Mouse (Mus musculus): ENCODE measurements around the gene Slc22a12. TPM values are rescaled to one million over a fixed set of nuclear protein-coding genes. Genes with fewer than 3 reads are reported as not detected.

Gene Slc22a12
- total and polyA plus RNA-seq, 2 experiments, result not detected

DNA sequence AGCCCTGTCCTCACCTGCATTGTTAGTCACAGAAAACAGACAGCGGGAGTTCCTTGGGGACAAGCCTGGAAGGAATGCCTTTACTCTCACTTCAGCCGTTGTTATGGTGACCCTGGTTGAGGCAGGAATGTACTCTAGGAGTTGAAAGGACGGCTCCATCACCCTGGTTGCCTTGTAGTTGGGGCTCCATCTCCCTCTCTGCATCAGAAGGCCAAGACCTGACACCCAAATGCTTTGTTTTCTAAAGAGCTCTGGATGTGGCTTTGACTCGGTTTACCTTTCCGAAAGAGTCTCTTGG, 8.8 kb downstream of the Slc22a12 start:
- Histone ChIP-seq H3K27ac (replicated peaks; ENCODE audit: insufficient read depth, low read depth, low read length) (no peak overlapping the region), H3K36me3 (ENCODE audit: control insufficient read depth, insufficient read depth, low read length) (no peaks in the 10 kb centered on the region), H3K4me3 (ENCODE audit: insufficient read depth, low read depth, low read length) (no peak overlapping the region), H3K9ac (ENCODE audit: low read depth, low read length) (no peak overlapping the region), H3K79me2 (ENCODE audit: control insufficient read depth, insufficient read depth, low read length) (no peaks in the 10 kb centered on the region), H3K27me3 (ENCODE audit: control insufficient read depth, insufficient read depth, low read length) (peaks cover 10% of the 10 kb centered on the region), H3K4me1 (ENCODE audit: control insufficient read depth, insufficient read depth, low read length) (no peaks in the 10 kb centered on the region)
- whole genome bisulfite sequencing, result 58% methylated on average over 5 of the region's 5 CpGs
- TF ChIP-seq CTCF (IDR thresholded peaks at IDR 0.05; ENCODE audit: low read depth, low read length) (no peak), POLR2A (IDR thresholded peaks at IDR 0.05; ENCODE audit: extremely low read depth, insufficient read depth, low read length) (no peak)
- no peak for DNase-seq (ENCODE audit: extremely low read depth, low read depth, low spot score)

DNA sequence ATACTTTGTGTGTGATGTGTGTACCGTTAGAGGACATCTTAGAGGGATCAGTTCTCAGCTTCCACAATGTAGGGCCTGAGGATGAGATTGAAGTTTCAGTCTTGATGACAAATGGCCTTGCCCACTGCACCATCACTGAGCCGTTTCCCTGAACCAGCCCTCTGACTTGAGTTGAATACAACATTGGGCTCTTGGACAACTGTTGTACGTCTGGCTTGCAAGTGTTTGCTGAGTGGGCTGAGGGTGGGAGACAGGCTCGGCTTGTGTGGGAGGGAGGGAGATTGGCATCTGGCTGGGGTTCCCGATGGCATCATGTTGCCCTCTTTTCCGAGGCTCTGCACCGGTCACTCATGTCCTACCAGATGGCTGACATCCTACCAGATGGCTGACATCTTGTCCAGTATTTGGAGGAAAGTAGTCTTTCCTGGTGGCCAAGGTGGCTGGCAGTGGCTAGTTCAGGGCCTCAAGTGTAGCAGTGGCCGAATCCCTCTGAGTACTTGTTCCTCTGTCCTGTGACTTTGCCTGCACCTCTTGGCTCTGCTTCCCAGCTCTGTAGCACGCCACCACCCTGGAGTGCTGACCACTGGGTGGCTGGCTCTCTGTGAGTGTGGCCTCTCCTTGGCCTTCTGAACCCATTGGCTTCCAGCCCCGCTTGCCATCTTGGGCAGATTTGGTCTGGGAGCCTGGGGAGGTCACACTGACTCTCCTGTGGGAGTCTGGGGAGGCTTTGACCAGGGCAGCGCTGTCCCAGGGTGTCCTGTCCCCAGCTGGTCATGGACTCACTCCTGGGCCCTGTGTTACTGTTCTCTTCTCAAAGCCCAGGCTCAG, 9.3 kb downstream of the Slc22a12 start:
- no peak overlapping the region for H3K4me3 ChIP-seq (ENCODE audit: insufficient read depth, low read depth, low read length)
- no peaks in the 10 kb centered on the region for H3K36me3 ChIP-seq (ENCODE audit: control insufficient read depth, insufficient read depth, low read length)
- H3K4me1 ChIP-seq (ENCODE audit: control insufficient read depth, insufficient read depth, low read length), result no peaks in the 10 kb centered on the region
- H3K9ac ChIP-seq (ENCODE audit: low read depth, low read length), result no peak overlapping the region
- no peak overlapping the region for H3K27ac ChIP-seq (replicated peaks; ENCODE audit: insufficient read depth, low read depth, low read length)
- WGBS, result 79% methylated on average over 11 of the region's 11 CpGs
- TF ChIP-seq POLR2A (IDR thresholded peaks at IDR 0.05; ENCODE audit: extremely low read depth, insufficient read depth, low read length) (no peak), CTCF (IDR thresholded peaks at IDR 0.05; ENCODE audit: low read depth, low read length) (no peak)
- no peaks in the 10 kb centered on the region for H3K79me2 ChIP-seq (ENCODE audit: control insufficient read depth, insufficient read depth, low read length)
- no peak for DNase-seq (ENCODE audit: extremely low read depth, low read depth, low spot score)
- peaks cover 10% of the 10 kb centered on the region for H3K27me3 ChIP-seq (ENCODE audit: control insufficient read depth, insufficient read depth, low read length)

DNA sequence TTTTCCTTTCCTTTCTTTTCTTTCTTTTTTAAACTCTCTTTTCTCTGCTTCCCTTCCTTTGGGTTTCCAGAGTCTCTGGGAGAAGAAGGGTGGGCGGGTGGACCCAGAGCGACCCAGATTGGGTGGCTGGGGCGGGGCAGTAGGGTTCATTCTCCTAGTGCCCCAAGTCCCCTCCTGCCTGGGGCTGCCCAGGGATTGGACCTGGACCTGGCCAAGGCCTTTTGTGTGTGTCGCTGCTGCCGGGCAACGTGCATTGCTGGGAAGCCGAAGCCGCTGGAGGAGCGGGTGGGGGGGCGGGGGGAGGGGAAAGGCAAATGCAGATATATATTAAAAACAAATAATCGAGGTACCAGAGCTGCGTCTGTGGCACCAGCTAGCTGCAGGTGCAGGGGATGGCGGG, 10.2 kb downstream of the Slc22a12 start:
- no peak for DNase-seq (ENCODE audit: extremely low read depth, low read depth, low spot score)
- no peaks in the 10 kb centered on the region for H3K4me1 ChIP-seq (ENCODE audit: control insufficient read depth, insufficient read depth, low read length)
- WGBS, result 22% methylated on average over 13 of the region's 13 CpGs
- TF ChIP-seq CTCF (IDR thresholded peaks at IDR 0.05; ENCODE audit: low read depth, low read length) (no peak), POLR2A (IDR thresholded peaks at IDR 0.05; ENCODE audit: extremely low read depth, insufficient read depth, low read length) (no peak)
- H3K9ac ChIP-seq (ENCODE audit: low read depth, low read length), result no peak overlapping the region
- H3K27ac ChIP-seq (replicated peaks; ENCODE audit: insufficient read depth, low read depth, low read length), result no peak overlapping the region
- H3K4me3 ChIP-seq (ENCODE audit: insufficient read depth, low read depth, low read length), result no peak overlapping the region
- peaks cover 10% of the 10 kb centered on the region for H3K27me3 ChIP-seq (ENCODE audit: control insufficient read depth, insufficient read depth, low read length)
- no peaks in the 10 kb centered on the region for H3K36me3 ChIP-seq (ENCODE audit: control insufficient read depth, insufficient read depth, low read length)
- H3K79me2 ChIP-seq (ENCODE audit: control insufficient read depth, insufficient read depth, low read length), result no peaks in the 10 kb centered on the region

DNA sequence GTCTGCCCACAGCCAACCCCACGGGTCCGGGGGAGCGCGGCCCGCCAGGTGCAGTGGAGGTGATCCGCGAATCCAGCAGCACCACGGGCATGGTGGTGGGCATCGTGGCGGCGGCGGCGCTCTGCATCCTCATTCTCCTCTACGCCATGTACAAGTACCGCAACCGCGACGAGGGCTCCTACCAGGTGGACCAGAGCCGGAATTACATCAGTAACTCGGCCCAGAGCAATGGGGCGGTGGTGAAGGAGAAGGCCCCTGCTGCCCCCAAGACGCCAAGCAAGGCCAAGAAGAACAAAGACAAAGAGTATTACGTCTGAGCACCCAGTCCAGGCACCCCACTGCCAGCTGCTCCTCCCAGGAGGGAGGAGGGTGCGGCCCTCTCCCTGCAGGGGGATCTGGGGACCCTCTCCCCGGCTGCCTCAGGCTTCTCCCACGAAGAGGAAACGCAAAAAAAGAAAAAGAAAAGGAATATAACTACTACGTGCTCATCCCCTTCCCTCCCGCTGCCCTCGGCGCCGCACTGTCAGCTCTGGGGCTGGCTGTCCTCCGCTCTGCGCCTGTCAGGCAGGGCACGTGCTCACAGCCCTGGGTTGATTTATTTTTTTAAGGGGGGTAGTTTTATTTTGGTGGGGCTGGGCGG, 10.9 kb downstream of the Slc22a12 start:
- peak overlapping the region; percentile 59 for H3K4me3 ChIP-seq (ENCODE audit: insufficient read depth, low read depth, low read length)
- H3K36me3 ChIP-seq (ENCODE audit: control insufficient read depth, insufficient read depth, low read length), result no peaks in the 10 kb centered on the region
- no peaks in the 10 kb centered on the region for H3K79me2 ChIP-seq (ENCODE audit: control insufficient read depth, insufficient read depth, low read length)
- no peaks in the 10 kb centered on the region for H3K4me1 ChIP-seq (ENCODE audit: control insufficient read depth, insufficient read depth, low read length)
- TF ChIP-seq POLR2A (IDR thresholded peaks at IDR 0.05; ENCODE audit: extremely low read depth, insufficient read depth, low read length) (no peak), CTCF (IDR thresholded peaks at IDR 0.05; ENCODE audit: low read depth, low read length) (no peak)
- WGBS, result 6% methylated on average over 36 of the region's 36 CpGs
- H3K9ac ChIP-seq (ENCODE audit: low read depth, low read length), result peak overlapping the region; percentile 76
- peaks cover 10% of the 10 kb centered on the region for H3K27me3 ChIP-seq (ENCODE audit: control insufficient read depth, insufficient read depth, low read length)
- no peak for DNase-seq (ENCODE audit: extremely low read depth, low read depth, low spot score)
- peak overlapping the region; percentile 52 for H3K27ac ChIP-seq (replicated peaks; ENCODE audit: insufficient read depth, low read depth, low read length)

DNA sequence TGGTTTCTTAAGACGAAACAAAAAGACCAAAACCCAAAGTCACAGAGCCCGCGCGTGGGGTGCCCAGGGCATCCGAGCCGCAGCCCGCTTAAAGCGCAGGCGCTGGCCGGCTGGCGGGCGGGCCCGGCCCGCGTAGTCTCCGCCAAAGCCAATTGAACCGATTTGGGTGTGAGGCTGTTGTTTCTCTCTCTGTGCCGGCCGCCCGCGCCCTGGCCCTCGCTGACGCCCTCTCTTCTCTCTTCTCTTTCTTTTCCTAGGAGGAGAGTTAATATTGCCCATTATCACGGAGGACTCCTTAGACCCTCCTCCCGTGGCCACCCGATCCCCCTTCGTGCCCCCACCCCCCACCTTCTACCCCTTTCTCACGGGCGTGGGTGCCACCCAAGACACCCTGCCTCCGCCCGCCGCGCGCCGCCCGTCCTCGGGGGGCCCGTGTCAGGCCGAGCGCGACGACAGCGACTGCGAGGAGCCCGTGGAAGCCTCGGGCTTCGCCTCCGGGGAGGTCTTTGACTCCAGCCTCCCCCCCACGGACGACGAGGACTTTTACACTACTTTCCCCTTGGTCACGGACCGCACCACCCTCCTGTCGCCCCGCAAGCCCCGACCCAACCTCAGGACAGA, 11.7 kb downstream of the Slc22a12 start:
- Histone ChIP-seq H3K27ac (replicated peaks; ENCODE audit: insufficient read depth, low read depth, low read length) (no peak overlapping the region; the same call in 1 of the 2 replicates), H3K4me3 (ENCODE audit: insufficient read depth, low read depth, low read length) (peak overlapping the region; percentile 59), H3K9ac (ENCODE audit: low read depth, low read length) (peak overlapping the region; percentile 76), H3K4me1 (ENCODE audit: control insufficient read depth, insufficient read depth, low read length) (no peaks in the 10 kb centered on the region), H3K79me2 (ENCODE audit: control insufficient read depth, insufficient read depth, low read length) (no peaks in the 10 kb centered on the region), H3K27me3 (ENCODE audit: control insufficient read depth, insufficient read depth, low read length) (peaks cover 10% of the 10 kb centered on the region), H3K36me3 (ENCODE audit: control insufficient read depth, insufficient read depth, low read length) (no peaks in the 10 kb centered on the region)
- DNase-seq (ENCODE audit: extremely low read depth, low read depth, low spot score), result no peak
- WGBS, result 2% methylated on average over 56 of the region's 56 CpGs
- TF ChIP-seq CTCF (IDR thresholded peaks at IDR 0.05; ENCODE audit: low read depth, low read length) (no peak), POLR2A (IDR thresholded peaks at IDR 0.05; ENCODE audit: extremely low read depth, insufficient read depth, low read length) (no peak)
